Mouse (Mus musculus) neural tube, embryonic 14.5 days (tissue): ENCODE results near the gene Atad1. TPM values are rescaled to one million over a fixed set of nuclear protein-coding genes. Genes with fewer than 3 reads are reported as not detected.
"Not testable (repeated sequence)": the region's sequence is repeated elsewhere in the genome, so short reads cannot be mapped to it uniquely, and the experiment has no call there.

Source experiments
- ATAC-seq: fragments of 200-750 bp; cut with Nextera tagmentation; 2 replicates; pipeline ENCODE4 v1.8.0; 2017; ENCODE audit warnings: low read depth, mild to moderate bottlenecking, moderate TSS enrichment, moderate library complexity
- H3K27ac ChIP-seq: fragments of 300-500 bp; sonication (generic); 2 replicates; pipeline ENCODE4 v1.5.1; 2014; ENCODE audit warnings: low read depth, mild to moderate bottlenecking, control low read depth, low read length, moderate library complexity, mixed read lengths
- H3K27me3 ChIP-seq: fragments of 300-500 bp; sonication (generic); 2 replicates; pipeline ENCODE4 v1.6.1; 2014; ENCODE audit warnings: low read length; ENCODE audit not compliant: control insufficient read depth, insufficient read depth
- H3K36me3 ChIP-seq: fragments of 300-500 bp; sonication (generic); 2 replicates; pipeline ENCODE4 v1.6.1; 2014; ENCODE audit warnings: low read length, mixed read lengths; ENCODE audit not compliant: control insufficient read depth, insufficient read depth
- H3K4me1 ChIP-seq: fragments of 300-500 bp; sonication (generic); 2 replicates; pipeline ENCODE4 v1.6.1; 2014; ENCODE audit warnings: low read length; ENCODE audit not compliant: control insufficient read depth, insufficient read depth
- H3K4me2 ChIP-seq: fragments of 300-500 bp; sonication (generic); 2 replicates; pipeline ENCODE4 v1.6.1; 2014; ENCODE audit warnings: mild to moderate bottlenecking, low read depth, low read length, control low read depth
- H3K4me3 ChIP-seq: fragments of 300-500 bp; sonication (generic); 2 replicates; pipeline ENCODE4 v1.5.1; 2014; ENCODE audit warnings: low read depth, low read length, control low read depth, mixed read lengths
- H3K9ac ChIP-seq: fragments of 300-500 bp; sonication (generic); replicated peaks from 2 replicates; pipeline ENCODE4 v1.6.1; 2014; ENCODE audit warnings: low read depth, mild to moderate bottlenecking, control low read depth, low read length, mixed read lengths
- H3K9me3 ChIP-seq: fragments of 300-500 bp; sonication (generic); 2 replicates; pipeline ENCODE4 v1.6.1; 2016; ENCODE audit warnings: low read length; ENCODE audit not compliant: control insufficient read depth
- WGBS: fragments of 180-500 bp; shearing (Covaris S2); extraction: QIAGEN DNeasy Blood & Tissue Kit; methylation state at CpG from one replicate; pipeline ENCODE4 v1.1.7; 2014; 5-methylcytosine and 5-hydroxymethylcytosine counted together
- polyA plus RNA-seq: library from polyadenylated mRNA; unstranded; fragments of >200 nt; fragmentation: Nextera tagmentation; extraction: Ambion mirVana; gene quantifications from 2 replicates; pipeline ENCODE4 v1.2.1, GENCODE M21; 2014

The Atad1 gene
- polyA plus RNA-seq, result 132 and 140 TPM in 2 replicates

GRCm38 (mm10) chr19:32739686-32740085 lies at the start of gene Atad1:
TSS of gene Atad1 (minus strand) at chr19:32739786.
- Histone ChIP-seq H3K9ac (no peak within 1 kb of the TSS), H3K27me3 (no peaks in the 10 kb centered on the region), H3K4me3 (no peak within 1 kb of the TSS), H3K9me3 (no peaks in the 10 kb centered on the region), H3K4me2 (no peak within 1 kb of the TSS), H3K27ac (no peak within 1 kb of the TSS), H3K36me3 (no peaks in the 10 kb centered on the region), H3K4me1 (no peaks in the 10 kb centered on the region)
- 92% methylated on average over 4 of the region's 4 CpGs for WGBS
- ATAC-seq, result no peak

- WGBS, result 94% methylated on average over 3 of the region's 3 CpGs
Measured at GRCm38 (mm10) chr19:32788016-32788415, 48.4 kb upstream of the Atad1 start.

GRCm38 (mm10) chr19:32787388-32787787 lies 47.8 kb upstream of the Atad1 start:
- not testable (repeated sequence) for H3K9me3 ChIP-seq, H3K9ac ChIP-seq, H3K27me3 ChIP-seq, H3K4me2 ChIP-seq, ATAC-seq, H3K4me3 ChIP-seq, H3K27ac ChIP-seq, H3K36me3 ChIP-seq
- WGBS, result 56% methylated on average over 4 of the region's 4 CpGs
- H3K4me1 ChIP-seq, result peaks cover 20% of the 10 kb centered on the region; the same call in 1 of the 2 replicates

More at GRCm38 (mm10) chr19:32788016-32788415, 48.4 kb upstream of the Atad1 start:
- H3K27me3 ChIP-seq, H3K27ac ChIP-seq, H3K4me3 ChIP-seq, ATAC-seq, H3K9me3 ChIP-seq, H3K36me3 ChIP-seq, H3K4me2 ChIP-seq, H3K9ac ChIP-seq: not testable (repeated sequence)
- peaks cover 23% of the 10 kb centered on the region; the same call in 1 of the 2 replicates for H3K4me1 ChIP-seq

- Histone ChIP-seq H3K4me2 (no peak overlapping the region), H3K27ac (no peak overlapping the region), H3K9me3 (no peaks in the 10 kb centered on the region), H3K36me3 (no peaks in the 10 kb centered on the region), H3K27me3 (no peaks in the 10 kb centered on the region), H3K9ac (no peak overlapping the region), H3K4me1 (no peaks in the 10 kb centered on the region), H3K4me3 (no peak overlapping the region)
- 96% methylated on average over 5 of the region's 5 CpGs for WGBS
- ATAC-seq, result no peak
Measured at GRCm38 (mm10) chr19:32781305-32782071, 41.9 kb upstream of the Atad1 start.

GRCm38 (mm10) chr19:32779131-32779530 lies 39.5 kb upstream of the Atad1 start:
- Histone ChIP-seq H3K4me3 (no peak overlapping the region), H3K4me1 (no peaks in the 10 kb centered on the region), H3K27me3 (no peaks in the 10 kb centered on the region), H3K36me3 (no peaks in the 10 kb centered on the region), H3K9me3 (no peaks in the 10 kb centered on the region), H3K9ac (no peak overlapping the region), H3K27ac (no peak overlapping the region), H3K4me2 (no peak overlapping the region)
- WGBS, result 62% methylated on average over 3 of the region's 3 CpGs
- ATAC-seq, result no peak

GRCm38 (mm10) chr19:32778411-32778810 lies 38.8 kb upstream of the Atad1 start:
- ATAC-seq, result no peak
- no peaks in the 10 kb centered on the region for H3K36me3 ChIP-seq
- no peak overlapping the region for H3K4me2 ChIP-seq
- H3K4me3 ChIP-seq, result no peak overlapping the region
- H3K9ac ChIP-seq, result no peak overlapping the region
- no peaks in the 10 kb centered on the region for H3K27me3 ChIP-seq
- 45% methylated on average over 2 of the region's 2 CpGs for WGBS
- no peaks in the 10 kb centered on the region for H3K4me1 ChIP-seq
- H3K9me3 ChIP-seq, result no peaks in the 10 kb centered on the region
- H3K27ac ChIP-seq, result no peak overlapping the region

GRCm38 (mm10) chr19:32762493-32762892 lies 22.9 kb upstream of the Atad1 start:
- H3K27me3 ChIP-seq, result no peaks in the 10 kb centered on the region
- no peak overlapping the region for H3K27ac ChIP-seq
- H3K4me3 ChIP-seq, result no peak overlapping the region
- ATAC-seq, result no peak
- no peak overlapping the region; the same call in 1 of the 2 replicates for H3K4me2 ChIP-seq
- no peak overlapping the region for H3K9ac ChIP-seq
- no peaks in the 10 kb centered on the region for H3K36me3 ChIP-seq
- H3K4me1 ChIP-seq, result peaks cover 17% of the 10 kb centered on the region; the same call in 1 of the 2 replicates
- WGBS, result 82% methylated on average over 4 of the region's 4 CpGs
- H3K9me3 ChIP-seq, result no peaks in the 10 kb centered on the region

GRCm38 (mm10) chr19:32761162-32761561 lies 21.6 kb upstream of the Atad1 start:
- Histone ChIP-seq H3K4me2 (peak overlapping the region; percentile 89), H3K36me3 (no peaks in the 10 kb centered on the region), H3K4me1 (peaks cover 17% of the 10 kb centered on the region; the same call in 1 of the 2 replicates), H3K27ac (no peak overlapping the region), H3K9ac (no peak overlapping the region), H3K4me3 (peak overlapping the region; percentile 93), H3K9me3 (no peaks in the 10 kb centered on the region), H3K27me3 (no peaks in the 10 kb centered on the region)
- 61% methylated on average over 4 of the region's 4 CpGs for WGBS
- no peak for ATAC-seq

- Histone ChIP-seq H3K4me3 (peak overlapping the region; percentile 93), H3K36me3 (no peaks in the 10 kb centered on the region), H3K9ac (no peak overlapping the region; the same call in 1 of the 2 replicates), H3K27me3 (no peaks in the 10 kb centered on the region), H3K4me2 (peak overlapping the region; percentile 89), H3K27ac (no peak overlapping the region), H3K9me3 (no peaks in the 10 kb centered on the region), H3K4me1 (peaks cover 17% of the 10 kb centered on the region; the same call in 1 of the 2 replicates)
- no peak for ATAC-seq
- 31% methylated on average over 6 of the region's 6 CpGs for WGBS
Measured at GRCm38 (mm10) chr19:32760499-32760898, 20.9 kb upstream of the Atad1 start.
